Mouse (Mus musculus) embryonic facial prominence, embryonic 10.5 days (tissue): Measurements from ENCODE around the gene Klhdc8b. TPM values are rescaled to one million over a fixed set of nuclear protein-coding genes. Genes with fewer than 3 reads are reported as not detected.

ENCODE experiments used
- DNase-seq: peaks from one replicate; pipeline ENCODE4 v3.0.0-alpha.2; 2017; ENCODE audit warnings: low spot score
- H3K27ac ChIP-seq: fragments of 300-500 bp; sonication (generic); replicated peaks from 2 replicates; pipeline ENCODE4 v1.5.1; 2016; ENCODE audit warnings: mild to moderate bottlenecking
- H3K27me3 ChIP-seq: fragments of 300-500 bp; sonication (generic); replicated peaks from 2 replicates; pipeline ENCODE4 v1.6.1; 2016; ENCODE audit warnings: low read depth, mild to moderate bottlenecking; ENCODE audit not compliant: poor library complexity, severe bottlenecking
- H3K36me3 ChIP-seq: fragments of 300-500 bp; sonication (generic); replicated peaks from 2 replicates; pipeline ENCODE4 v1.6.1; 2016; ENCODE audit warnings: mild to moderate bottlenecking, moderate library complexity
- H3K4me1 ChIP-seq: fragments of 300-500 bp; sonication (generic); 2 replicates; pipeline ENCODE4 v1.6.1; 2016
- H3K4me3 ChIP-seq: fragments of 300-500 bp; sonication (generic); 2 replicates; pipeline ENCODE4 v1.5.1; 2016; ENCODE audit warnings: mild to moderate bottlenecking, moderate library complexity
- H3K9me3 ChIP-seq: fragments of 300-500 bp; sonication (generic); 2 replicates; pipeline ENCODE4 v1.6.1; 2016; ENCODE audit warnings: mild to moderate bottlenecking
- WGBS: fragments of 180-500 bp; shearing (Covaris S2); methylation state at CpG from one replicate; pipeline ENCODE4 v1.1.7; 2016; 5-methylcytosine and 5-hydroxymethylcytosine counted together
- polyA plus RNA-seq: library from polyadenylated mRNA; unstranded; fragments of >200 nt; fragmentation: Nextera tagmentation; extraction: Ambion mirVana; gene quantifications from 2 replicates; pipeline ENCODE4 v1.2.1, GENCODE M21; 2016

The Klhdc8b gene
- polyA plus RNA-seq, 1 experiment from 2014 or later = 24.2 TPM

- Histone ChIP-seq H3K4me1 (peaks cover 37% of the 10 kb centered on the region), H3K9me3 (no peaks in the 10 kb centered on the region), H3K4me3 (peak overlapping the region; percentile 60), H3K27me3 (no peaks in the 10 kb centered on the region), H3K36me3 (peaks cover 28% of the 10 kb centered on the region), H3K27ac (peak overlapping the region; percentile 90)
- WGBS = under 1% methylated on average over 20 of the region's 20 CpGs
- DNase-seq = peak; percentile 90
Measured at GRCm38 (mm10) chr9:108478638-108479156, 17.3 kb upstream of the Klhdc8b start.

- 86% methylated on average over 1 of the region's 1 CpGs for WGBS
- DNase-seq = no peak
- peaks cover 13% of the 10 kb centered on the region for H3K4me1 ChIP-seq
- no peaks in the 10 kb centered on the region for H3K27me3 ChIP-seq
- H3K4me3 ChIP-seq = no peak overlapping the region; the same call in 1 of the 2 replicates
- no peaks in the 10 kb centered on the region for H3K36me3 ChIP-seq
- H3K27ac ChIP-seq = no peak overlapping the region
- no peaks in the 10 kb centered on the region for H3K9me3 ChIP-seq
Measured at GRCm38 (mm10) chr9:108474528-108474927, 13.1 kb upstream of the Klhdc8b start.

DNA sequence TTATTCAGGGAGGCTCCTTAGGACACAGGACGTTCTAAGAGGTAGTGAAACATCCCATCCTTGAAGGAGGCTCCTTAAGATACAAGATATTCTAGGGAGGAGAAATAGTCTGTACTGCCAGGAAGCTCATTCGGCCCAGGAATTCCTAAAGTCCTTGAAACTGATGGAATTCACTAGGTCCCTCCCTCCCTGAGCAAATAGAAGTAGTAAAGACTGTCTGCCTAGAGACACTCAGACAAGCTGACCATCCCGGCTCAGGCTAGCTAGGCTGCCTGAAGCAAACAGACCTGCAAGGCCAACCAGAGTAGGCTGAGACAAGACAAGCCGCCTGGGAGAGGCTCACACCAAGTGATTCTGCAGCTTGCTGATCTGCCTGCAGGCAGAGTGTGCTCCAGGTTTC lies 8.5 kb upstream of the Klhdc8b start:
- Histone ChIP-seq H3K4me3 (no peak overlapping the region), H3K36me3 (peaks cover 31% of the 10 kb centered on the region), H3K27me3 (no peaks in the 10 kb centered on the region), H3K4me1 (no peaks in the 10 kb centered on the region), H3K27ac (no peak overlapping the region), H3K9me3 (no peaks in the 10 kb centered on the region)
- DNase-seq = no peak
- WGBS = 80% methylated on average over 4 of the region's 4 CpGs

DNA sequence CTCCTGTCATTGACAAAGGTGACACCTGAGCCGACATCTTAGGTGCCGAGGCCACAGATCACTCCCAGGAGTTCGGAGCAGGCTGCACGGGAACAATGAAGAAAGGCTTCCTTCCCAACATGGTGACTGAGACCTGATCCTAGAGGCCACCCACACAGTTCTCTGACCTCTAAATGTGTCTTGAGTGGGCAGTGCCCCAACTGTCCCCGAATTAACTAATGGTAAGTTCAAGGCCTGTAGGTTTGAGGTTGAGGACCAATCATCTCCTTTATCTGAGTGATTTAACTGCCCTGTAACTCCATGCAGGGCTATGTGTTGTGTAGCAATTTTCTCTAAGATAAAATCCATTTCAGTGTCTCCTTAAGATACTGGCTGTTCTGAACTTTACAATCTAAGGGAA lies 8.0 kb upstream of the Klhdc8b start:
- no peak overlapping the region for H3K27ac ChIP-seq
- no peak overlapping the region for H3K4me3 ChIP-seq
- no peaks in the 10 kb centered on the region for H3K4me1 ChIP-seq
- H3K9me3 ChIP-seq = no peaks in the 10 kb centered on the region
- no peaks in the 10 kb centered on the region for H3K27me3 ChIP-seq
- no peak for DNase-seq
- 79% methylated on average over 5 of the region's 5 CpGs for WGBS
- peaks cover 35% of the 10 kb centered on the region for H3K36me3 ChIP-seq

DNA sequence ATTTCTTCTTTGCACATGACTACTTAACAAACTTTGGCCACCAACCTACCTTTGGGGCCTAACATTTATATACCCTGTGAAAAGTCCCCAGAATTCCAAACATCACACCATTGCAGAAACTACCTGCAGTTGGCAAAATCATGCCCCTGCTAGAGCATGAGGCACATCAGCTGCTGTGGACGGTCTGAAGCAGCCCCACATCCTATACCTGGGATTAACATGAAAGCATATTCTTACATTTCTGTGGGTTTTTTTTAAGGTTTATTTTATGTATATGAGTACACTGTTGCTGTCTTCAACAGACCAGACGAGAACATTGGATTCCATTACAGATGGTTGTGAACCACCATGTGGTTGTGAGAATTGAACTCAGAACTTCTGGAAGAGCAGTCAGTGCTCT lies 4.8 kb upstream of the Klhdc8b start:
- Histone ChIP-seq H3K36me3 (peaks cover 60% of the 10 kb centered on the region), H3K27ac (no peak overlapping the region), H3K9me3 (no peaks in the 10 kb centered on the region), H3K27me3 (no peaks in the 10 kb centered on the region), H3K4me3 (no peak overlapping the region), H3K4me1 (peaks cover 14% of the 10 kb centered on the region)
- WGBS = 97% methylated on average over 2 of the region's 2 CpGs
- DNase-seq = no peak

GRCm38 (mm10) chr9:108463713-108464112 lies 2.3 kb upstream of the Klhdc8b start:
- Histone ChIP-seq H3K27ac (no peak overlapping the region), H3K9me3 (no peaks in the 10 kb centered on the region), H3K27me3 (no peaks in the 10 kb centered on the region), H3K36me3 (peaks cover 60% of the 10 kb centered on the region), H3K4me3 (no peak overlapping the region), H3K4me1 (peaks cover 21% of the 10 kb centered on the region)
- no peak for DNase-seq
- WGBS = 97% methylated on average over 9 of the region's 9 CpGs

DNA sequence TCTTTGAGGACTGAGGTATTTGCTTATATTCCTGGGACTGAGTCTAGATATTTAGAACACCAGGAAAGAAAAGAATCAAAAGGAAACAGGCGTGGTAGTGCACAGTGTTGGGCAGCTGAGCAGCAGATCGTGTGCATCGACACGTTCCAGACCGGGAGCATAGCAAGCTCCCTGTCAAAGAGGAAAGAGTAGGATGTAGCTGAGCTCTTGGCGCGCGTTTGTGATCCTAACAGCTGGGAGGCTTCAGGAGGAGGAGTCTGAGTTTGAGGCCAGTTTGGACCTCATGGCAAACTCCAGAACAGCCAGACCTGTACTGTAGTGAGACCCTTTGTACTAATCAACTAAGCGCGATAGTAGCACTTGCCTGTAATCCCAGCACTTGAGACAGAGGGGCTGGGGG lies 811 bp upstream of the Klhdc8b start:
- no peak for DNase-seq
- WGBS = 95% methylated on average over 10 of the region's 10 CpGs
- no peak overlapping the region for H3K4me3 ChIP-seq

DNA sequence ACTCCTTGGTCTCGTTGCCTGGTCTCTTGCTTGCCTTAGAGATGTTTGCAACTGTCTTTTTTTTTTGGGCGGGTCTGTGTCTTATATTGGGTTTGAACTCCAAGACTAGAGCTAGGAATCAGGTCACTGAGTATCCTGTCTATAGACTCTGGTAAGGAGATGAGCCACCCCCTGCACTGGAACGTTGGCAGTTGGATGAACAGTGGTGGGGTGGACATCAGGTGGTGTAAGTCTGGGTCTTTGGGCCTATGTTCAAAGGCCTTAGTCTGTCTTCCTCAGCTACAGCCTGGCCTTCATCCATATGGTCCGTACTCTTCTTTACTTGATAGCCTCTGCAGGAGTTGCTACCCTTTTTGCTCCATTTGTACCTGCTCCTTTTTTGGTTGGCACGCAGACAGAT lies 294 bp upstream of the Klhdc8b start:
- Histone ChIP-seq H3K27ac (peak overlapping the region; percentile 95; the same call in 1 of the 2 replicates), H3K4me1 (peaks cover 21% of the 10 kb centered on the region), H3K9me3 (no peaks in the 10 kb centered on the region), H3K36me3 (peaks cover 47% of the 10 kb centered on the region), H3K27me3 (no peaks in the 10 kb centered on the region), H3K4me3 (peak overlapping the region; percentile 83)
- no peak for DNase-seq
- 90% methylated on average over 5 of the region's 5 CpGs for WGBS

More for the DNA sequence above, 811 bp upstream of the Klhdc8b start:
- H3K27ac ChIP-seq = no peak overlapping the region
- no peaks in the 10 kb centered on the region for H3K9me3 ChIP-seq
- H3K36me3 ChIP-seq = peaks cover 52% of the 10 kb centered on the region
- H3K4me1 ChIP-seq = peaks cover 21% of the 10 kb centered on the region
- H3K27me3 ChIP-seq = no peaks in the 10 kb centered on the region

DNA sequence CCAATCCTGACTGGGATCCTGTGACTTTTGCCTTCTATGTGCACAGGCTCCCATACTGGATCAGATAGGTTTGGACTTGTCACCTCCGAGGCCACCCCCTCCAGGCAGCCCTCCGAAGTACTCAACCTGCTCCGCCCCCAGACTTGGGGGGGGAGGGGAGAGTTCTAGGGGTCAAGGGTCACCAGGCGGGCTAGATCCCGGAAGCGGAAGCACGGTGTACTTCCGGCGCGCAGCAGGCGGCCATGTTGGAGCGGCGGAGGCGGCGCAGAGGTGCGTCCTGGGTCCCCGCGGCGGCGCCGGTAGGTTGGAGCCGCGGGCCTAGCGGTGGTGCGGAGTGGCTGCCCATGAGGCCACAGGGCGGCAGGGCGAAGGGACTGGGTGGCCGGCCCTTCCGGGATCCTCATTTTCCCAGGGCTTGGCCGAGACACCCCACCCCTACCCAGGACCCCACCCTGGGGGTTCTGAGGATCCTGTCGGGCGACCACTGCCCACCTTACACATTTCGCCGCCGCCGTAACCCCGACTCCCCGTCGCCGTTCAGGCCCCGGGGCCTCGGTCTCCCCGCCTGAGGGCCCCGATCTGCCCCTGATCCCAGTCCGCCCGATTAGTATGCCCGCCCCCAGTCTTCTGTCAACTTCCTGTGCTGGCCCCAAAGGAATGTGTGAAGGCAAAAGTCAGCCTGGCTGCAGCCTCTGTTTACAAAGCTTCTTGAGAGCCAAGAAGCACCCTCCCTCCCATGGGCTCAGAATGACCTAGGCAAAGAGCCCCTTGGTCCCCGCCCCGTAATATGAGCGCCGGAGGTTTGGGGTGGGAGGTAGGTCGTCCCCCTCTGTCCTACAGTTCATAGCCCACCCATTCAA lies 832 bp downstream of the Klhdc8b start, which contains the start of gene Ccdc71:
Ccdc71 (plus strand) TSS at position 209 of the 860 bp plus-strand sequence.
- WGBS = under 1% methylated on average over 52 of the region's 52 CpGs
- peak; percentile 91 for DNase-seq
- peak within 1 kb of the TSS; percentile 83 for H3K4me3 ChIP-seq
- H3K4me1 ChIP-seq = peaks cover 25% of the 10 kb centered on the region
- peak within 1 kb of the TSS; percentile 95 for H3K27ac ChIP-seq
- no peaks in the 10 kb centered on the region for H3K9me3 ChIP-seq
- H3K27me3 ChIP-seq = no peaks in the 10 kb centered on the region
- H3K36me3 ChIP-seq = peaks cover 36% of the 10 kb centered on the region

GRCm38 (mm10) chr9:108459939-108460318 lies 1.5 kb downstream of the Klhdc8b start:
- 85% methylated on average over 1 of the region's 1 CpGs for WGBS
- H3K27ac ChIP-seq = peak overlapping the region; percentile 95

GRCm38 (mm10) chr9:108456953-108457352 lies 4.4 kb downstream of the Klhdc8b start:
- 0 out of 2 replicates have a peak, but pooled peaks cover 3% of the 10 kb centered on the region for H3K9me3 ChIP-seq
- peaks cover 35% of the 10 kb centered on the region for H3K4me1 ChIP-seq
- H3K36me3 ChIP-seq = no peaks in the 10 kb centered on the region; the same call in 1 of the 2 replicates
- WGBS = 86% methylated on average over 10 of the region's 10 CpGs
- H3K27me3 ChIP-seq = no peaks in the 10 kb centered on the region; the same call in 1 of the 2 replicates
- DNase-seq = no peak
- no peak overlapping the region for H3K4me3 ChIP-seq
- no peak overlapping the region for H3K27ac ChIP-seq

More at GRCm38 (mm10) chr9:108459939-108460318, 1.5 kb downstream of the Klhdc8b start:
- Histone ChIP-seq H3K4me1 (peaks cover 27% of the 10 kb centered on the region), H3K9me3 (0 out of 2 replicates have a peak, but pooled peaks cover under 1% of the 10 kb centered on the region), H3K27me3 (no peaks in the 10 kb centered on the region), H3K4me3 (peak overlapping the region; percentile 83), H3K36me3 (peaks cover 29% of the 10 kb centered on the region)
- DNase-seq = no peak

DNA sequence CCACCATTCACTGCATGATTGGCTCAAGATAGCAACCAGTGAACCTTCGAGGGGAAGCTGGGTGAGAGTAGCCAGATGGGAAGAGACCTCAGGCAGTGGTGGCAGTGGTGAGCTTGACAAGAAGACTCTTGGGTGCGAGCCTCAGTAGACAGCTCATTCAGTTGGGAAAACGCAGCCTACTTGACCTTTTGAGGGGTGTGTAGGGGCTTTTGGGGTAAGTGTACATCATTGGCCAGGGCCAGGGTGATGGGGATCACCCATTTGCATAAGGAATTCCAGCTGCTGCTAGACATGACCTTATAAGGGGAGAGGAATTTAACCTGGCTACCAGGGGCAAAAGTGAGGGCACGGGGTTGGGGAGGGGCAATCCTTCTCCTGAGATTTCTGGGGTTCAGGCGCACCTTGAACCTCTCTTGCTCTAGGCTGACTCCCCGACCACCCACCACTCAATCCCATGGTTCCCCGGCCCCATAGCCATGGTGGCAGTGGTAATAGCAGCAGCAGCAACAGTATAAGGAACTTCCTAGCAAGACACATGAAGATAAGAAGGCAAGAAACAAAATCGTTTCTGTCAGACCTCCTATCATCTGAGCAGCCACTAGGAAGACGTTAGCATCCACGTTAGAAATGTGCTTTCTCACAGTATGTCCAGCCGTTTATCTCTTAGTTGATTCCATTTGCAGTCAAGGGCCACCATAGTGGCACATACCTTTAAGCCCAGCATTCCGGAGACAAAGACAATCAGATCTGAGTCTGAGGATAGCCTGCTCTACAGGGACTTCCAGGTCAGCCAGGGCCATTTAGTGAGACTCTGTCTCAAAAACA lies 5.4 kb downstream of the Klhdc8b start:
- DNase-seq = no peak
- Histone ChIP-seq H3K36me3 (no peaks in the 10 kb centered on the region), H3K9me3 (0 out of 2 replicates have a peak, but pooled peaks cover 3% of the 10 kb centered on the region), H3K4me3 (no peak overlapping the region), H3K4me1 (peaks cover 35% of the 10 kb centered on the region), H3K27ac (no peak overlapping the region), H3K27me3 (peaks cover 9% of the 10 kb centered on the region)
- WGBS = 78% methylated on average over 12 of the region's 12 CpGs
